Mouse (Mus musculus) activated CD4-positive, CD25-positive, alpha-beta regulatory T cell, adult 4 months (primary cell): ENCODE data around the gene Limch1. TPM values are rescaled to one million over a fixed set of nuclear protein-coding genes. Genes with fewer than 3 reads are reported as not detected.

Source experiments
- polyA plus RNA-seq, 2 experiments: library from polyadenylated mRNA; unstranded; fragments of 100-300 nt; shearing (Covaris generic); gene quantifications; one replicate each; pipeline ENCODE4 v1.2.1; 2017

Gene Limch1
- polyA plus RNA-seq, 2 experiments from 2014 or later, result 0.16 TPM; not detected in 1

Other genes starting within 250 kb of the Limch1 start
- 1 to 10 TPM in 1 of 2 experiments, not detected in 1; 5.0 TPM for gene Apbb2, start 127.0 kb upstream of the Limch1 start, polyA plus RNA-seq
- not detected for gene Uchl1, start 69.7 kb upstream of the Limch1 start, polyA plus RNA-seq